Mouse (Mus musculus) left cerebral cortex, adult 18-20 months (tissue): ENCODE measurements around the gene Gm49361. TPM values are rescaled to one million over a fixed set of nuclear protein-coding genes. Genes with fewer than 3 reads are reported as not detected.
A peak's percentile ranks its signal among the peaks of the same experiment; 100 is the strongest.
"Not testable (repeated sequence)": the region's sequence is repeated elsewhere in the genome, so short reads cannot be mapped to it uniquely, and the experiment has no call there.

Source experiments
- DNase-seq, 2 experiments: peaks; one replicate each; pipeline ENCODE4 v3.0.0; 2021 to 2022; ENCODE audit warnings: low spot score in 2 of 2, mixed read lengths in 1 of 2
- long read RNA-seq, 2 experiments: library from polyadenylated mRNA; stranded (forward); transcript quantifications; one replicate each; pipeline ENCODE4 v2.0.0; 2021
- total RNA-seq, 2 experiments: library from RNA; stranded (reverse); gene quantifications; 2 replicates each; pipeline ENCODE4 v1.2.3; 2021

The Gm49361 gene
- under 1 TPM; 0.81 to 0.82 TPM for total RNA-seq
- long read RNA-seq, experiment 1, result 0 reads
- long read RNA-seq, experiment 2, result 0 reads

DNA sequence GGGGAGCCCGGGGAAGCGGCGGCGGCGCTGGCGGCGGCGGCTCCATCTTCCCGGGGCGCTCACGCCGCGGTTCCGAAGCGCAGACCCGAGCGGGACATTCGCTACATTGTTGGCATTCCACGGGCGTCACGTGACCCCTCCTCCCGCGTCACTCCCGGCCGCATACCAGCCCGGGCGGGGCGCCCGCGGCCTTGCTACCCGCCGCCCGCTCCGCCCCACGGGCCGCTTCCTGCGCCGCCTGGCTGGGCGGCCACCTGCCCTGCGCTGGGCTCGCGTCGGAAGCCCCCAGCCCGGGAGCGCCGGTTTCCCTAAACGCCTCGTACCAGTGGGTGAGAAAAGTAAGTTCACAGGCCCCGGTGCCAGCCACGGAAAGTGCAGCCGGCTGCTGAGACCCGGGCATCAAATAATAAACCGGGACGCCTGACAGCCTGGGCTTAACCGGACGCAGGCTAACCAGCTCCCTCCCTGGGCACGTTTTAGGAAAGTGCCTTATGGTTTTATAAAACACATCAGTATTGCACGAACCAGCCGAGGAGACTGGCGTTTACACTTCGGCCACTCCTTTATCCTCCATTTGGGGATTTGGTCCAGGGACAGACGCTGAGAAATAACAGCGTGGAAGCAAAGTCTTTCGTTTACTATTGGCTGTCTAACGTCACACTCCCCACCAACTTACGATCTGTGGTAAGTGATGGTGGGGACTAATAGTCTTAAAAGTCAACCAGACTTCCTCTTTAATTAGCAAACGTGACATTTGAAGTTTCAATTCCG lies at the start of gene Gm49361:
Gene Gm49361 (minus strand): TSS at position 103 of the 771 bp plus-strand sequence.
- peak; percentile 74 to 76 for DNase-seq

DNA sequence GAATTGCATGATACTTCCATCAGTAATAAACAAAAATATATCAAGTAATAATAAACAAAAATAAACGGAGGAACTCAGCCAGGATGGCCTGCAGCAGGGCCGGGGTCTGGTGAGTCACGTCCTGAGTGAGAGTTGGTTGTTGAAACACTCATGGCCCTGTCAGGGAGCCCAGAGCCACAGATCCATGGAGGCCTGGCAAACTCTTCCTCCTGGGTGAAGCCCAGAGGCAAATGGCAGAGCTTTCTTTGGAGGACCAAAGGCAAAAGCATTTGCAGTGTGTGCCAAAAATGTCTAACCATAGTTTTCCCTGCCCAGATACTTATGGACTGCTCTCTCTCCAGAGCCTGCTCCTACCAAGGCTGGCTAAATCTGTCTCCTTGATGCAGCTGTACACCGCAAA lies 45.3 kb upstream of the Gm49361 start:
- no peak for DNase-seq

DNA sequence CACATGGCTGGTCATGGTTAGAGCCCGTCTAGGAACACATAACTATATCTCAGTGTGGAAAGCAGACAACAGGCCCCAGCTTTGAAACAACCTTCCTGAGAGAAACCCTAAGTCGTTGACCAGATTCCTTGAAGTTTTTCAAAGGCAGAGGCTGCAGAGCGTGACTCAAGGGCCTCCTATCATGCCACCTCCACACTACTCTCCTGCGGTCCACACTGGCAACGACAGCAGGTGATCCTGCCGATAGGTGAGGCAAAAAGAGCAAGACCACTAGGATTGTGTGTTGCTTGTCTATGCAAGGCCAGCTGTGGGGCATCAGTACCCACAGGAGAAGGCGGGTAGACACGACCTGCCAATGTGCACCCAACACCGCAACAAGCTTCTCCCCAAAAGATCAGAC lies 43.9 kb upstream of the Gm49361 start:
- no peak for DNase-seq

DNA sequence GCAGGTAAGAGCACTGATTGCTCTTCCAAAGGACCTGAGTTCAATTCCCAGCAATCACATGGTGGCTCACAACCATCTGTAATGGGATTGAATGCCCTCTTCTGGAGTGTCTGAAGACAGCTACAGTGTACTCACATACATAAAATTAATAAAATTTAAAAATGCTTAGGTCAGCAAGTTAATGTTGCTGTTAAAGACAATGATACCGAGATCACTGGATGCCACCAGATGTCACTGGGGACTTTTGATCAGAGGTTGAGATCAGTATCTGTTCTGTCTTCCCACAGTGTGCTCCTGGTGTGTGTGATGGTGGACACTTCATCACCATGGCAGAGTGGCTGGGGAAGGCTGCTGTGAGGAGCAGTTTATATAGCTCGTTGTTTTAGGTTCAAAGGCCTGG lies 43.4 kb upstream of the Gm49361 start:
- DNase-seq, result no peak

DNA sequence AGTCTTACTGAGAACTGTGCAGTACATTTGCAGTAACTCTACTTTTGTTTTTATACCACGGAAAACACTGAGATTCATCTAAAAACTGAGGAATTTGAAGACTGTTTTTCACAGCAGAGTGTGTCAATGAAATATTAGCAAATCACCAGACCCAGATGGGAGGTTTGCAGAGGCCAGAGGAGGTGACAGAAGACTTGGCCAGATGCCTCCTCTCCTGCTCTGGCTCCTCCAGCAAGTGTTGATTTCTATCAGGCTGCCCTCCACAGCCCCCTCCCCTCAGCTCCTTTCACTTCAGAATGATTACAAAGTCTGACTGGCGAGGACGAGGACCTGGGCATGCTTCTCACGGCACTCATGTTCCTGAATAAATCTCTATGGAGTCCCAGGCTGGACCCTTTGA lies 41.5 kb upstream of the Gm49361 start:
- no peak for DNase-seq

DNA sequence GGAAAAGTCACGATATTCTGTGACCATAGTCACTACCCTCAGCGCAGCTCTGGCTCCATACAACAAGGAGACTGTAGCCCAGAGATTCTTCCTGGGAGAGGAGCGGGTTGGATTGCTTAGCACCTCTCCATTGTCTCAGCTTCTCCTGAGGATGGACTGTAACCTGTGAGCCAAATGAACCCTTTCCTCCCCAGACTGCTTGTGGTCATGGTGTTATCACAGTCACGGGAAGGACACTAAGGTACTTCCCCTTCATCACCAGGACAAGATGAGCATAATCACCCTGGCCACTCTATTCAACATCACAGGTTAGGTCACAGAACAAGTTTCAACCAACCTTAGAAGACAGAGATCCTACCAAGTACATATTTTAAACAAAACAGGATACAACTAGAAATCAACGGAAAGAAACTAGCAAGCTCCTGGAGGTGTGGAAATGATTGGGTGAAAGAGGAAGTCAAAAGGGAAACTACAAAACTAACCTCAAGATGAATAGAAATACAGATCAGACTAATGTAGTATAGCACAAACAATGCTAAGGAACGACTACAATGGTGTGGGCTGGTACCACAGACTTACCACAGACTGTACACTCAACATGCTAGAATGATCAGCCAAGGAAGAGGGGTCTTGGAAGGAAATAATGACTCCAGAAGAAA lies 26.4 kb upstream of the Gm49361 start:
- DNase-seq, result no peak

DNA sequence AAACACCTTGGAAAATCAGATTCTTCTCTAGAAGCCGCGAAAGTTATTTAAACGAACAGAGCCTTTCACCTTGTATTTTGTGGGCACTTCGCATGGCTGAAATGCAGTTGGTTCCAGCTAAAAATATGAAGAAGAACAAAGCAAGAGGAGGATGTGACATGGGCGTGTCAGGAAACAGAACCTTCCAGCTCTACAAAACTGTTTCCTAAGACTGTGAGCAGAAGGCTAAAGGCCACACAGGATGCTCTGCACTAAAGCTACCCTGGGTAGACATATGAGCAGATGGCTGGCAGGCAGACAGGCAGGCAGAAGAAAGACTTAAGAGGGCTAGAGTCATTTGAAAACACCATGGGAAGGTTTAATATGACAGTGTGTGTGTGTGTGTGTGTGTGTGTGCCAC lies 23.2 kb upstream of the Gm49361 start:
- DNase-seq, result no peak

DNA sequence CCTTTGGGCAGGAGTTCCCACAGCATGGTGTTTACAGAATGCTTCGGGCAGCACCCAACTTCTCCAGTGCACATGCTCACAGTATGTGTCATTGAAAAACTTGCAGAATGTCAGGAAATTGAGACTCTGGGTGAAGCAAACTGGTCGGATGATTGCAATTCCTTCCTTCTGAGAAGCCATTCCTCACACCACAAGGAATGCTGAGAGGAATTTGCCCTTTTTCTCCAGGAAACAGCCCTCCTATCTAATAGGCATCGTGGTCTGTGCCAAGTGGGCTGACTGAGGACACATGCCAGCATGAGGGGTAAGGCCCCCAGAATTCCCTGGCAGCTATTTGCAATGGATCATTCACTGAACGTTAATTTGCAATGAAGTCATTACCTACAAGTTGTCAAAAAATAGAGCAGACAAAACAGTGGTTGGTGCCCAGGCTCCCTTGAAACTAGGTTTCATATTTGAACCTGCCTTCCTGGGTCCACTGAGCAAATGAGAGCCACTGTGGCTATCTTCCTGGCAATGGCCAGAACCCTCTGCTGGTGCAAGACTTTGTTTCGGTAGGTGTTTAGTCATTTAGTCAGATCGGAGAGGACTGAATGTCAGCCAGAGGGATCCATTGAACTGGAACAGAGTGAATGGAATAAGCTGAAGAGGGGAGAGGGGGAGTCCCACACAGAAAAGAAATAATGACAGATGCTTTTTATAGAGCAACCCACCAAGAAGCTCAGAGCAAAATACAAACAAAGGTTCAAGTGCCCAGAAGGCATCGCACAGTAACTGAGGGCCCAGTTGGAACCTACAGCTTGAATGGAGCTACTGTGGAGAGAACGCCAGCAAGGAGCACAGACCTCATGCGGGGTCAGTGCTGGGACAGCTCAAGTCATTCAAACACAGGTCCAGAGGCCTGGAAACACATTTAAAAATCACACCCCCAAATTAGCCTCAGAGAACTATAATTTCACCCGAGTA lies 14.8 kb upstream of the Gm49361 start:
- no peak for DNase-seq

DNA sequence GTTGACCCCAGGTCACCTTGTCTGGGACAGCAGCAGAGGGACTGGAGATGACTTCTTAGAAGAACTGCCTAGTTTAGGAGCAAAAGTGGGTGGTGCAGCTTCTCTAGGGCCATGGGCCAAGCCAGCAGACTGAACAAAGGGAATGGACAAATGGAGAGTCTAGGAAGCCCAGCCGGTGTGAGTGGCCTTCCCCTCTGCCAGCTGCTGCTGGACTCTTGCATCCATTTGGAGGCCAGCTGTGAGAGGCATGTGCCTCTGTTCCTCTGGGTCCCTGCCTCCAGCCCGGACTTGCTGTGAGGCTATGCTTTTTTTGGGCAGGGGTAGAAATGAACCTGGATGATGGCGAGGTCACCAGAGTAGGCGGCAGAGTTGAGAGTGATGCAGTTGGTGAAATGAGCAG lies 12.3 kb upstream of the Gm49361 start, which contains the start of gene Lats2:
Gene Lats2 (minus strand): TSS at position 152 of the 400 bp plus-strand sequence.
- DNase-seq, result no peak

DNA sequence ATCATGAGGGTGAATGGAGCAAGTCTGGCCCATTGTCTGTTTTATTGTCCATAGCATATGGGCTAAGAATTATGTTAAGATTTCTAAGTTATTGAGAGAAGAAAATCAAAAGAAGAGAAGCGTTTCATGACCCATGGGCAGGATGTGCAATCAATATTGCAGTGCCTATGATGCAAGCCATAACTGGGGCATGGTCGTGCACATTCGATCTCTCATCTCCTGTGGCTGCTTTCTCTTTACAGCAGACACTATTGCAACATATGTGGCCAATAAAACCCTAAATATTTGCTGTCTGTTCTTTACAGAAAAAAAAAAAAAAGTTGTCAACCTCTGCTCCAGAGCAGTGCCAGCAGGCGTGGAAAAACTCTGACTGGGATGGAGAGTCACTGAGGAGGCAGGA lies 10.2 kb upstream of the Gm49361 start:
- DNase-seq, result no peak

DNA sequence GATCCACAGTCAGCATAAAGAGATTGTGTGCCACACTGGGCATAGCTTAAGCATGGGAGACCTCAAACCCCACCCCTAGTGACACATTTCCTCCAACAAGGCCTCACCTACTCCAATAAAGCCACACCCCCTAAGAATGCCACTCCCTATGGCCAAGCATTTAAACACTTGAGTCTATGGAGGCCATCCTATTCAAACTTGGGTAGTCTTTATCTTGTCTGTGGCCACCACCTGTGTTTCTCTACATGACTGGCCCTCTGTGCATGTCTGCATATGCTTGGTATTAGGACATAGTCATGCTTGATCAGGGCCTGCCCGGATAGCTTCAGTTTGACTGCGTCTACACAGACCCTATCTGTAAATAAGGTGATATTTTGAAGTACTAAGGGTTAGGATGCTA lies 9.8 kb upstream of the Gm49361 start:
- DNase-seq, result no peak

DNA sequence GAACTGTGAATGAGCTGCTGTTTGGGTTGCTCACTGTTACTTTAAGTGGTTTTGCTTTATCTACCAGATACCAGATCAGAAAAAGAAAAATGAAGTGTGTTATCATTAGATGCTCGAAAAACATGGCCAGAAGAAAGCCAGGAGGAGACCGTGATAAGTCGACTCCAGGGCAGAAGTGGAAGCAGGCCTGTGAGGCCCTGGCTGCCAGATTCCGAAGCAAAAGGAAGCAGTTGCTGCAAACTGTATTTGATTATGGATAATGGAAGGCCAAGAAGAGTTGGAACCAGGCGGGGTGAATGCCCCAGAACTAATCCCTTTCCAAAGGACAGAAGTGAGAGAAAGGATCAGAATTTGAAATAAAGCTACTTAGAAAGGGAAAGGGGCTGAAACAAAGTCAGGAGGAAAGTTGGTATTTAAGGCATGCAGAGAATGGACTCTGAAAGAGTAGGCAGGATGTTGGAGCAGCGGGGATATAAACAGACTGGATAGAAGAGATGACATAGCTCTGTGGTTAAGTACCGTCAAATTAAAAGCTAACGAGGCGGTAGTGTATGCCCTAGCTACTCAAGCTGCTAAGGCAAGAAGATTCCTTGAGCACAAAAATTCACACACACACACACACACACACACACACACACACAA lies 7.6 kb upstream of the Gm49361 start:
- DNase-seq, result no peak

DNA sequence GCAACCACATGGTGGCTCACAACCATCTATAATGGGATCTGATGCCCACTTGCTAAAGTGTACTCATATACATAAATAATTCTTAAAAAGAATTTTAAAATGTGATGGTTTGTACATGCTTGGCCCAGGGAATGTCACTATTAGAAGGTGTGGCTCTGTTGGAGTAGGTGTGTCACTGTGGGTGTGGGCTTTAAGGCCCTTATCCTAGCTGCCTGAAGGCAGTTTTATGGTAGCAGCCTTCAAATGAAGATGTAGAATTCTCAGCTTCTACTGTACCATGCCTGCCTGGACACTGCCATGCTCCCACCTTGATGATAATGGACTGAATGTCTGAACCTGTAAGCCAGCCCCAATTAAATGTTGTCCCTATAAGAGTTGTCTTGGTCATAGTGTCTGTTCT lies 5.1 kb upstream of the Gm49361 start:
- DNase-seq, result not testable (repeated sequence)

DNA sequence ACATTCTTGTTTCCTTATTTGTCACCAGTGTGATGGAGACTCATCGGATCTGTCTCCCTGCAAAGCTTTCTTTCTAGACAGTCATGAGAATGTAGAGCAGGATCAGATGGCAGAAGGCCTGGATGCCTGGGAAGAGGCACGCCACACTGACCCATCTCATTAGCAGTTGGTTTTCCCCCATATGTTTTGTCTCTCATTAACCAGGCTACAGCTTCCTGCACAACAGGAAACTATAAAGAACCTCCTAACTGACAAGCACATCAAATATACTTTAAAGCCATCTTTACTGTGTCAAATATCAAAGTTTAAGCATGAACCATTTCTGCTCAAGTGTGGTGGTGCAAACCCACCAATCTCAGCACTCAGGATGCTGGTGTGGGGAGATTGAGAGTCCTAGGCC lies 3.6 kb upstream of the Gm49361 start:
- DNase-seq, result no peak

DNA sequence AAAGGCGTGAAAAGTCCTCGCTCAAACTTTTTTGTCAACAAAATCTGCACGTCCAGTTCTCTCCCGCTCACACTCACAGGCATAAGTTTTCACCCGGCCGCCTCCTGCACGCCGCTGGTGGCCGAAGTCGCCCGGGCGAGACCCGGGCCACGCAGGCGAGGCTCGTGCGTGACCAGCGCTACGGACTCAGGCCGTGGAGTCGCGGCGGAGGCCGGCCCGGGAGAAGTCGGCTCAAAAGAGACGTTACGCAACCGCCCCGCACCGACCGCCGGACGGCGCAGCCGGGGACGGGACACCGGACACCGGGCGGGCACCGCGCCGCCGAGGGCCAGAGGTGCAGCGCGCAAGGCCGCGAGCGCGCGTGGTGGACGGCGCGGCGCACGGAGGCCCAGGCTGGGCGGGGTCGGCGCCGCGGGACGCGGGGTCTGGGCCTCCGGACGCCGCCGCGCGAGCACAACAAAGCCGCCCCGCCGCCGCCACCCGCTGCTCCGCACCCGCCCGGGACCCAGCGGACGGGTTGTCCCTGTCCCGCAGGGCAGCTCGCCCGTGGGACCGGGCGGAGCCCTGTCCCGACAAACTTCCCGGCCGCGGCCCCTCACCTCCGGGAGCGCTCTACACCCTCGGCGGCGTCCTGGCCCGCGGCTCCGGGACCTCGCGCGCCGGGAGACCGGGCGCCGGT lies 473 bp downstream of the Gm49361 start:
- DNase-seq, result peak; percentile 12 to 14

DNA sequence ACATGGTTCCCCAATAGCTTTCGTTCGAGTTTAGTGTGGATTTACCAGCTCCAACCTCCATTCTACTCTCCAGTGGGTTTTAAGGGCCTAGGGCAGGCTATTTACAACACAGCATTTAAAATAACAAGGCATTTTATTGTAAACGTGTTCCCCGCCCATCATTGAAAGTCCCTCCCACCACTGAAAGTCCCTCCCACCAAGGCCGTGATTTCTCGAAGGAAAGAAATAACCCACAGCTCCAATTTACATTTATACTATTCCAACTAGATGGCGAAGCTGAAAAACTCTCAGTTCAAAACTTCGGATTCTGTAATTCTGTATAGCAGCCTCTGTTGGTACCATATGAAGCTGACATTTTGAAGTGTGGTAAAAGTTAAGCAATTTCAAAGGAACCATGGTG lies 1.4 kb downstream of the Gm49361 start:
- no peak for DNase-seq

DNA sequence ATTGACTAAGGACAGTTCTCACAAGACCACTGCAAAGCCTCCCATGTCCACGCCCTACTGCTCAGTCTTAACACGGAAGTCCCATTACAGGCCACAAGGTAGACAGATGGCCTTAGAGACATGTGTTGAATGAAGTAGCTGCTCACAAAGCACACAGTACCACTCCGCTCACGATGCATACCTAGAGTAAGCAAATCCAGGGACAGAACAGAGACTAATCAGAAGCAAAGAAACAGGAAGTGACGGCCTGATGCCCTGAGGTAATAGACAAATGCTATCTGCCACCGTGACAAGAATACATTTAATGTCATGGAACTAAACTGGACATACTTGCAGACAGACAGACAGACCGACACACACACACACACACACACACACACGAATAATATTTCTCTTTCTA lies 5.3 kb downstream of the Gm49361 start:
- no peak for DNase-seq

DNA sequence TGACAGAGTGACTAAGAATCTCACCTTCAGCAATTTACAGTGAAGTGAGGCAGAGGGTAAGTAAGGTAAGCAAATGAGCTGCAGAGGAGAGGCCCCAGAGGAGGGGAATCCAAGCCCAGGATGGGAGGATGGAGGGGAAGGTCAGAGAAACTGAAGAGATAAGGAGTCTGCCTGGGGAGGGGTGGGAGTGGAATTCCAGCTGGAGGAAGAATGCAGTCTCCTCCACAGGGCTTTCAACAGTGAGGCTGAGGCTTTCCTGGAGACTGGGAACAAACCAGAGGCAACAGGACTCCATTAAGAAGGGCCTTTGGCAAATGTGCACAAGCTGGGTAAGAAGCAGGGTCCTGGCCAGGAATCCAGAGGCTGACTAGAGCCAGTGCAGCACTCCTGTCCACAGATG lies 8.8 kb downstream of the Gm49361 start:
- DNase-seq, result no peak

DNA sequence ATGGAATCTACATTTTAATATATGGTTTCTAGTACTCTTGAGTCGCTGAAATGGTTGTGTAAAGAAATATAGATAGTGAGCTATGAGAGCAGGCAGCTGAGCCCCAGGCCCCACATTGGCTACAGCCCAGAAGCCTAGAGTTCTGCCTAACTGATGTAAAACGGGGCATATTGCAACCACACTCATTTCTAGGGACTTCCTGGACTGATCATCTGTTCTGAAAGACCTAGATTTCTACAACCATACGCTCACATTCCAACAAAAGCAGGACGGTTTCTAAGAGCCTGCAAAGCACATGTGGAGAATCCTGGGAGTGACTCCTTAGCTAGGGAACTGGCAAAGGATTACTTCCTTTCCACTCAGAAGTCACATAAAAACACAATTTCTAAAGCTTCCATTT lies 9.8 kb downstream of the Gm49361 start:
- no peak for DNase-seq

DNA sequence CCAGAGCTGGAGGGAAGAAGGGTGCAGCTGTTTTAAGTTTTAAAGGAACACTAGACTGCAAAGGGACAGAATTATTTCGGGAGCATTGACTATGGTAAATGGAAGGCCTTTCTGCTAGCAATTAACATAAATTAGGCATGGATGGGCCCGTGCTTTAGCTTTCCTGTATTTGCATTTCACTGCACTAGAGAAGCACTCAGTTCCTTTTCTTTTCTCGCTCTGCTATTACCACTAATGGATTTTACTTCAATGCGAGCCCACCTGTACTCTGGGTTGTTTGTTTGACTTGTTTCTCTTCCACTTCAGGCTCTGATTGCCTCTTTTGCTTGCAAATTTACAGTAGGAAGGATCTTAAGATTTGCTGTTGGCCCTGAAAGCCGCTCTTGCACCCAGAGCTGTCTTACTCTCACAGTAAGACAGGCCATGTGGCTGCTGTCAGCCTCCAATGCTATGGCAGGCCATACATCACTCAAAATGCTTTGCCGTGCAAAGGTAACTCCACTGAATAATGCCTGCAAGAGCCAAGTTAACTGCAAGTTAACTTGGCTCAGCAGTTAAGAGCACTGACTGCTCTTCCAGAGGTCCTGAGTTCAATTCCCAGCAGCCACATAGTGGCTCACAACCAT lies 13.1 kb downstream of the Gm49361 start:
- no peak for DNase-seq
